Mouse (Mus musculus) thymus, adult 2 months (tissue): ENCODE results near the gene Hmga1b. TPM values are rescaled to one million over a fixed set of nuclear protein-coding genes. Genes with fewer than 3 reads are reported as not detected.
"Not testable (repeated sequence)": the region's sequence is repeated elsewhere in the genome, so short reads cannot be mapped to it uniquely, and the experiment has no call there.

Source experiments
- DNase-seq: peaks from one replicate; pipeline ENCODE4 v3.0.0; 2021
- H3K27ac ChIP-seq: fragments of 200-500 bp; 2 replicates; pipeline ENCODE4 v1.5.1; 2012; ENCODE audit warnings: low read length, control low read depth; ENCODE audit not compliant: control insufficient read depth, insufficient read depth
- H3K27me3 ChIP-seq: fragments of 200-500 bp; 2 replicates; pipeline ENCODE4 v1.6.1; 2012; ENCODE audit warnings: mild to moderate bottlenecking, low read length, moderate library complexity, mixed read lengths; ENCODE audit not compliant: control insufficient read depth, insufficient read depth
- H3K36me3 ChIP-seq: fragments of 200-500 bp; 2 replicates; pipeline ENCODE4 v1.6.1; 2012; ENCODE audit warnings: mild to moderate bottlenecking, low read length, moderate library complexity; ENCODE audit not compliant: control insufficient read depth, insufficient read depth
- H3K4me1 ChIP-seq: fragments of 200-500 bp; replicated peaks from 2 replicates; pipeline ENCODE4 v1.6.1; 2012; ENCODE audit warnings: low read length; ENCODE audit not compliant: control insufficient read depth, insufficient read depth
- H3K4me3 ChIP-seq: fragments of 200-500 bp; 2 replicates; pipeline ENCODE4 v1.5.1; 2012; ENCODE audit warnings: mild to moderate bottlenecking, low read length, control low read depth, moderate library complexity; ENCODE audit not compliant: control insufficient read depth, insufficient read depth
- CTCF ChIP-seq: fragments of 200-500 bp; IDR thresholded peaks from 2 replicates; pipeline ENCODE4 v1.5.1; 2012; ENCODE audit warnings: mild to moderate bottlenecking, control low read depth, low read length, moderate library complexity, borderline replicate concordance; ENCODE audit not compliant: control insufficient read depth, poor library complexity, insufficient read depth; ENCODE audit errors: extremely low read depth
- POLR2A ChIP-seq: fragments of 200-500 bp; IDR thresholded peaks from 2 replicates; pipeline ENCODE4 v1.6.1; 2012; ENCODE audit warnings: mild to moderate bottlenecking, low read length, control low read depth, moderate library complexity; ENCODE audit not compliant: control insufficient read depth, poor library complexity, insufficient read depth; ENCODE audit errors: extremely low read depth
- WGBS: fragments of 180-500 bp; shearing (Covaris S2); methylation state at CpG from one replicate; pipeline ENCODE4 v1.1.7; 2018; 5-methylcytosine and 5-hydroxymethylcytosine counted together
- polyA plus RNA-seq: library from polyadenylated mRNA; depleted of rRNA; stranded (reverse); fragments of >200 nt; gene quantifications from 2 replicates; pipeline ENCODE4 v1.2.3, GENCODE M21; 2012

Hmga1b gene
- polyA plus RNA-seq, 1 experiment, result 3.3 TPM

DNA sequence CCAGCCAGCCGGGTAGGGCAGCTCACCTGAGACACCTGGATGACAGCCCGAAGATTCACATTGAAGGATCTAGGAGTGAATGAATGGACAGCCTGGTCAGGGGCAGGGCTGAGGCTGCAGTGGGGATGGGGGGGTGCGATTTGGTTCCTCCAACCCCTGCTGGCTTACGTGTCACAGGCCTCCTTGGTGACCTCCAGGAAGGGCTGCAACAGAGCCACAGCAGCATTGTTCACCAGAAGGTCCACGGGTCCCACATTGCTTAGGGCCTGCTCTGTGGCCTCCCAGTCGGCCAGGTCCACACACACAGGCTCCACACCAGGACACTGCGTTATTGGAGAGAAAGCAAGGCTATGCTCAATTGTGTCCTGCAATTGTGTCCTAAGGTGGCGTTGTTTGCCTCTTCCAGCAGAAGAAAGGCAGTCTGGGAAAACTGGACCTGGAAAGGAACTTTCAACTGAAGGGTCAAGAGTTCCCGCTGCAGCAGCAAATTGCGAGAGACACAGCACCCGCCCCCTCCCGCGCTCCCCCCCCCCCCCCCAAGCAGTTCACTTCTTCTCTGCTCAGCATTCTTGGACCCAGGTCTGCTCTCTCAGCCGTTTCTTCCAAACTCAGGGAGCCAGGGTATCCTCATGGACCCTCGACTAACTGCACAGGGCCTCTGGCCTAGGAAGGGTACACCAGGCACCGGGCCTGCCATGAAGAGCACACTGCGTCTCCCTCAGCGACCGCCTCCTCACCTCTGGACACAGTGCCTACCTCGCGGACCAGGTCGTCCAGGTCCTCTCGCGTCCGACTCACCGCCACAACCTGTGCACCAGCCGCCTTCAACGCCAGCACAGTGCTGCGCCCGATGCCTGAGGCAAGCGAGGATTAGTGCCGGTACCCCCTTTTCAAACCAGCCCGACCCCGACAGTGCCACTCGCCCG, 36.1 kb upstream of the Hmga1b start:
- no peak overlapping the region for H3K27ac ChIP-seq
- no peak for DNase-seq
- 34% methylated on average over 34 of the region's 36 CpGs for WGBS
- TF ChIP-seq POLR2A, result no peak
- no peak for TF ChIP-seq CTCF
- no peaks in the 10 kb centered on the region; the same call in 1 of the 2 replicates for H3K27me3 ChIP-seq
- peak overlapping the region; percentile 53 for H3K4me3 ChIP-seq
- H3K4me1 ChIP-seq, result peaks cover 17% of the 10 kb centered on the region
- H3K36me3 ChIP-seq, result no peaks in the 10 kb centered on the region

DNA sequence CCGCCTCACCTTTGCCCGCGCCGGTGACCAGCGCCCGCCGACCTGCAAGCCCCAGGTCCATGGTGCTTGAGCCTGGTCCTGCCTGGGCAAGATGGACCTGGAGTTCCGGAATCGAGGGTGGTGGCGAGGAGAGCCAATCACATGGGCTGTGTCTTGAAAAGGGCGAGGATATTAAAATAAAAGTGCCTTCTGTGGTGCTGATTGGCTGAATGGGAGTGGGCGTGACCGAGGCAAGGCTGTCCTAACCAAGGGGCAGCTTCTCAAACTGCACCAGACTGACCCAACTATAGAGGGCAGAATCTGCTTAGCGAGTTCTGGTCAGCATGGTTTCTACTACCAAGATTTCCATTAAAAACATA, 35.4 kb upstream of the Hmga1b start, which contains the start of gene Dcxr:
TSS of gene Dcxr (minus strand) at position 113 of the 359 bp plus-strand sequence.
- WGBS, result under 1% methylated on average over 14 of the region's 14 CpGs
- Histone ChIP-seq H3K4me1 (peaks cover 10% of the 10 kb centered on the region), H3K4me3 (peak within 1 kb of the TSS; percentile 53), H3K27ac (no peak within 1 kb of the TSS), H3K27me3 (no peaks in the 10 kb centered on the region; the same call in 1 of the 2 replicates), H3K36me3 (no peaks in the 10 kb centered on the region)
- DNase-seq, result no peak
- TF ChIP-seq POLR2A (no peak), CTCF (no peak)

DNA sequence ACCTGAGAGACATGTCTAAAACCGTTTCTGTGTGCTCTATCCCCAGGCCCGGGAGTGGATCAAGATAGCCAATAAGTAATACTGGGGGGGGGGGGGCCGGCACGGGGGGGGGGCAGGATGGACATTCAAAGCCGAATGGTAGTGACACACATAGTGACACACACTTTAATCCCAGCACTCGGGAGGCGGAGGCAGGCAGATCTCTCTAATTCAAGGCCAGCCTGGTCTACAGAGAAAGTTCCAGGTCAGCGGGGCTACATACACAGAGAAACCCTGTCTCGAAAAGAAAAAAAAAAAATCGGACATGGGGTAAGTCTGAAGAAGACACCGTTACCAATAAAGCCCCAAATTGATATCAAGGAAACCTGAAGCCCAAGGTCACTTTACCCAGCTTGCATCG, 35.0 kb upstream of the Hmga1b start:
- TF ChIP-seq CTCF (no peak), POLR2A (no peak)
- Histone ChIP-seq H3K36me3 (no peaks in the 10 kb centered on the region), H3K4me3 (no peak overlapping the region), H3K27me3 (no peaks in the 10 kb centered on the region; the same call in 1 of the 2 replicates), H3K4me1 (peaks cover 9% of the 10 kb centered on the region), H3K27ac (no peak overlapping the region)
- DNase-seq, result no peak
- 66% methylated on average over 12 of the region's 12 CpGs for WGBS

DNA sequence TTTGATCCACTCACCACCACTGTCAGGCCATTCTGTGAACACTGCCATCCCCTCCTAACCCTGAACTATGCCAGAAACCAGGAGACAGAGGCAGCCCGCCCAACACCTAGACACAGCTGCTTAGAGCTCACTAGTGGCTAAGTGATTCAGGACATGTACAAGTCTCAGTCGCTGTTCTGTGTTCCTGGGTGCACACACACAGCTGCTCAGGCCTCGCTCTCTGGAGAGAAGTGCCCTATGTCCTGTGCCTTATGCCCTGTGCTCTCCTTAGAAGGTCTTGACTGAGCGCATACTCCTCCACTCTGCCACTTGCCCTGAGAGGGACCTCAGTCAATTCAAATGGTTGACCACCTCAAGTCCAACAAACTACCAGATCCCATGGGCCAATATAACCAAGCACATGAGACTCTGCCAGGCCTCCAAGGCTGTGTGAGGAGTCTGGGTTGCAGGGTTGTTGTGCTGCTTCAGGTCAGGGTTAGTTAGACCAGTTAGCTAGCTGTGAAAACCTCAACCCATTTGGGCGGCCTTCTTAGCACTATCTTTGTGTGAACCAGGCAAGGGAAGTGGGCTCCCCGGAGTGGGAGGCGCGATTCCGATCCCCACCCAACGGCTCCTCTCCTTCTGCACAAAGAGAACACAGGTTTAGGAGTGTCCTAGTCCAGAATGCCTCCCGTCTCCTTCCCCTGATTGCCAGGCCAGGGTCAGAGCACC, 33.9 kb upstream of the Hmga1b start:
- TF ChIP-seq CTCF, result no peak
- no peak for TF ChIP-seq POLR2A
- no peak for DNase-seq
- Histone ChIP-seq H3K36me3 (no peaks in the 10 kb centered on the region), H3K27ac (no peak overlapping the region), H3K4me1 (peaks cover 9% of the 10 kb centered on the region), H3K4me3 (no peak overlapping the region), H3K27me3 (no peaks in the 10 kb centered on the region; the same call in 1 of the 2 replicates)
- whole genome bisulfite sequencing, result 91% methylated on average over 11 of the region's 11 CpGs

DNA sequence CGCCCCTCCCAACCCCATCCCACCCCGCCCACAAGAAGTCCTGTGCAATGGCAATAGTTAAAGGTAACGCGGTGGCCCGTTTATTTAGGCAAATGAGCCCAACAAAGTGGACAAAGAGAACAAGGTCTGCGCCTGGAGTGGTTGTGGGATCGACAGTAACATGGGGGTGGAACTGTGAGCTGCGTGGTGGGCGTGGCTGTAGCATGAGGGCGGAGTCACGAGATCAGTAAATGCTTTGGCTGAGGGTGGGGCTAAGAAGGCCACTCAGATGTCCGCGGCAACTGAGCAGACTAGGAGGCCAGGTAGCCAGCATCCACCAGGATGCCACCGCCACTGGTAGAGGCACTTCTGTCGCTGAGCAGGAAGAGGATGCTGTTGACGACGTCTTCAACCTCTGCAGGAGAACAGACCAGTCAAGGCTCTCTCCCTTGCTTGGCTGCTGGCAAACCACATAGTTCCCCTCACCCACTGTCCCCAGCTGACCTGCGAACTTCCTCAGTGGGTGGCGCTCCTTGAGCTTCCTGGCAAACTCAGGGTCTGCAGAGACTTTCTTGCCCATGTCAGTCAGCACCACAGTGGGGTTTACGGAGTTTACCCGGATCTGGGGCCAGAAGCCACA, 33.1 kb upstream of the Hmga1b start:
- H3K27ac ChIP-seq, DNase-seq, H3K4me3 ChIP-seq, H3K36me3 ChIP-seq, H3K4me1 ChIP-seq, H3K27me3 ChIP-seq: not testable (repeated sequence)
- 8% methylated on average over 17 of the region's 21 CpGs for WGBS

DNA sequence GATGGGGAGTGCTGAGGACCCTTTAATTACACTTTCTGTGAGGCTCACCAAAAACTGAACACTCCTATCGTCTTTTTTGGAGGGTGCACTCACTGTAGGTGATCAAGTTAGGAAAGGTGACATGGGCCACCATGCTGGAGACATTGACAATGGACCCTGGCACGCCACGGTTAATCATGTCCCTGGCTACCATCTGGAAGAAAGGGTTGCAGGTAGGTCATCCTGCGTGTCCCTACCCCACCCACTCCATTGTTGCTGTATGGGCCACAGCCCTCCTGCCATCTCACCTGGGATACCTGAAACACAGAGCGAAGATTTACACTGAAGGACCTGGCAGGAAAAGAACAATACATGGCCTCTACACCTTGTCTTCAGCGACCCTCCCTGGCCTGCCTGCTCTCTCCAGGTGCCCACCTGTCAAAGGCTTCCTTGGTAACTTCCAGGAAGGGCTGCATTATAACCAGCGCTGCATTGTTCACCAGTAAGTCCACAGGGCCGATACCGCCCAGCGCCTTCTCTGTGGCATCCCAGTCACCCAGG, 32.2 kb upstream of the Hmga1b start:
- Histone ChIP-seq H3K4me3 (no peak overlapping the region), H3K27ac (no peak overlapping the region), H3K27me3 (no peaks in the 10 kb centered on the region; the same call in 1 of the 2 replicates), H3K4me1 (peaks cover 9% of the 10 kb centered on the region), H3K36me3 (no peaks in the 10 kb centered on the region)
- DNase-seq, result no peak
- TF ChIP-seq CTCF (no peak), POLR2A (no peak)
- 97% methylated on average over 10 of the region's 10 CpGs for WGBS
